Mouse (Mus musculus) heart, embryonic 14.5 days (tissue): ENCODE data around the gene Traf4. TPM values are rescaled to one million over a fixed set of nuclear protein-coding genes. Genes with fewer than 3 reads are reported as not detected.

Experiments
- ATAC-seq: fragments of 200-750 bp; cut with Nextera tagmentation; 2 replicates; pipeline ENCODE4 v1.8.0; 2017; ENCODE audit warnings: low read depth, moderate TSS enrichment; ENCODE audit not compliant: insufficient number of reproducible peaks, insufficient read depth, low FRiP score
- H3K27ac ChIP-seq, 2 experiments: fragments of 200-500 bp in 1 of 2; fragments of 300-500 bp in 1 of 2; sonication (generic) in 1 of 2; replicated peaks in 1 of 2; 2 replicates each; pipeline ENCODE4 v1.5.1; 2012 to 2014; ENCODE audit warnings: low read depth in 2 of 2, low read length in 2 of 2, control low read depth in 1 of 2, mild to moderate bottlenecking in 1 of 2, mixed read lengths in 1 of 2; ENCODE audit not compliant: control insufficient read depth in 1 of 2, insufficient read depth in 1 of 2
- H3K27me3 ChIP-seq: fragments of 300-500 bp; sonication (generic); 2 replicates; pipeline ENCODE4 v1.6.1; 2014; ENCODE audit warnings: mild to moderate bottlenecking, low read length, control low read depth; ENCODE audit not compliant: control insufficient read depth, insufficient read depth
- H3K36me3 ChIP-seq: fragments of 300-500 bp; sonication (generic); 2 replicates; pipeline ENCODE4 v1.6.1; 2014; ENCODE audit warnings: mild to moderate bottlenecking, control low read depth, low read length, mixed read lengths; ENCODE audit not compliant: control insufficient read depth, insufficient read depth
- H3K4me1 ChIP-seq, 2 experiments: fragments of 200-500 bp in 1 of 2; fragments of 300-500 bp in 1 of 2; sonication (generic) in 1 of 2; 2 replicates each; pipeline ENCODE4 v1.6.1; 2012 to 2014; ENCODE audit warnings: low read length in 2 of 2, control low read depth in 1 of 2, mixed read lengths in 1 of 2; ENCODE audit not compliant: control insufficient read depth in 2 of 2, insufficient read depth in 2 of 2
- H3K4me2 ChIP-seq: fragments of 300-500 bp; sonication (generic); 2 replicates; pipeline ENCODE4 v1.6.1; 2014; ENCODE audit warnings: mild to moderate bottlenecking, low read length
- H3K4me3 ChIP-seq, 2 experiments: fragments of 200-500 bp in 1 of 2; fragments of 300-500 bp in 1 of 2; sonication (generic) in 1 of 2; 2 replicates each; pipeline ENCODE4 v1.5.1; 2012 to 2014; ENCODE audit warnings: low read length in 2 of 2, mild to moderate bottlenecking in 2 of 2, control low read depth in 1 of 2, low read depth in 1 of 2, moderate library complexity in 1 of 2; ENCODE audit not compliant: control insufficient read depth in 1 of 2, insufficient read depth in 1 of 2
- H3K9ac ChIP-seq: fragments of 300-500 bp; sonication (generic); 2 replicates; pipeline ENCODE4 v1.6.1; 2014; ENCODE audit warnings: mild to moderate bottlenecking, low read length
- H3K9me3 ChIP-seq: fragments of 300-500 bp; sonication (generic); 2 replicates; pipeline ENCODE4 v1.6.1; 2016; ENCODE audit warnings: low read length, control low read depth; ENCODE audit not compliant: control insufficient read depth
- WGBS: fragments of 180-500 bp; shearing (Covaris S2); extraction: QIAGEN DNeasy Blood & Tissue Kit; methylation state at CpG from one replicate; pipeline ENCODE4 v1.1.7; 2014; 5-methylcytosine and 5-hydroxymethylcytosine counted together
- polyA plus RNA-seq: library from polyadenylated mRNA; unstranded; fragments of >200 nt; fragmentation: Nextera tagmentation; extraction: Ambion mirVana; gene quantifications from 2 replicates; pipeline ENCODE4 v1.2.1, GENCODE M21; 2014

Traf4 gene
- polyA plus RNA-seq, 1 experiment from 2014 or later = 25.6 TPM

GRCm38 (mm10) chr11:78175771-78176401 lies 10.5 kb upstream of the Traf4 start:
- H3K36me3 ChIP-seq = peaks cover 17% of the 10 kb centered on the region
- WGBS = 3% methylated on average over 9 of the region's 10 CpGs
- no peaks in the 10 kb centered on the region for H3K27me3 ChIP-seq
- H3K4me1 ChIP-seq = peaks cover 10 to 22% of the 10 kb centered on the region in 2 experiments
- peak overlapping the region; percentile 89 to 92 for H3K27ac ChIP-seq
- no peaks in the 10 kb centered on the region for H3K9me3 ChIP-seq
- peak overlapping the region; percentile 79 for H3K9ac ChIP-seq
- peak overlapping the region; percentile 67 to 80 for H3K4me3 ChIP-seq
- peak overlapping the region; percentile 96 for H3K4me2 ChIP-seq
- ATAC-seq = no peak

GRCm38 (mm10) chr11:78174506-78174905 lies 9.1 kb upstream of the Traf4 start:
- Histone ChIP-seq H3K27ac (no peak overlapping the region), H3K36me3 (peaks cover 4% of the 10 kb centered on the region), H3K4me1 (peaks cover 7 to 12% of the 10 kb centered on the region in 2 experiments), H3K27me3 (no peaks in the 10 kb centered on the region), H3K4me2 (no peak overlapping the region), H3K4me3 (no peak overlapping the region), H3K9ac (no peak overlapping the region), H3K9me3 (no peaks in the 10 kb centered on the region)
- WGBS = 95% methylated on average over 3 of the region's 3 CpGs
- no peak for ATAC-seq

- WGBS = 73% methylated on average over 19 of the region's 19 CpGs
- Histone ChIP-seq H3K36me3 (no peaks in the 10 kb centered on the region), H3K9ac (no peak overlapping the region), H3K9me3 (no peaks in the 10 kb centered on the region), H3K4me1 (peaks cover 3 to 4% of the 10 kb centered on the region in 2 experiments; a peak in 3 of 4 replicates), H3K27me3 (no peaks in the 10 kb centered on the region), H3K4me2 (no peak overlapping the region), H3K27ac (no peak overlapping the region), H3K4me3 (no peak overlapping the region)
- ATAC-seq = no peak
Observed at GRCm38 (mm10) chr11:78172748-78173383, 7.5 kb upstream of the Traf4 start.

GRCm38 (mm10) chr11:78172034-78172747 lies 6.8 kb upstream of the Traf4 start:
- peaks cover 0 to 3% of the 10 kb centered on the region in 2 experiments; a peak in 2 of 4 replicates for H3K4me1 ChIP-seq
- H3K9ac ChIP-seq = no peak overlapping the region
- H3K4me2 ChIP-seq = no peak overlapping the region
- H3K27me3 ChIP-seq = no peaks in the 10 kb centered on the region
- no peaks in the 10 kb centered on the region for H3K9me3 ChIP-seq
- no peak overlapping the region for H3K27ac ChIP-seq
- no peaks in the 10 kb centered on the region for H3K36me3 ChIP-seq
- H3K4me3 ChIP-seq = no peak overlapping the region
- no peak for ATAC-seq
- WGBS = 79% methylated on average over 16 of the region's 16 CpGs

GRCm38 (mm10) chr11:78171328-78171727 lies 5.9 kb upstream of the Traf4 start:
- Histone ChIP-seq H3K4me1 (peaks cover under 1 to 3% of the 10 kb centered on the region in 2 experiments; a peak in 3 of 4 replicates), H3K4me3 (no peak overlapping the region), H3K27ac (no peak overlapping the region), H3K27me3 (no peaks in the 10 kb centered on the region), H3K4me2 (no peak overlapping the region), H3K9ac (no peak overlapping the region), H3K36me3 (no peaks in the 10 kb centered on the region), H3K9me3 (no peaks in the 10 kb centered on the region)
- 74% methylated on average over 4 of the region's 4 CpGs for WGBS
- ATAC-seq = no peak

GRCm38 (mm10) chr11:78170306-78170705 lies 4.9 kb upstream of the Traf4 start:
- WGBS = 87% methylated on average over 15 of the region's 15 CpGs

GRCm38 (mm10) chr11:78168541-78169468 lies 3.4 kb upstream of the Traf4 start:
- Histone ChIP-seq H3K27ac (no peak overlapping the region), H3K9ac (no peak overlapping the region; the same call in 1 of the 2 replicates), H3K27me3 (no peaks in the 10 kb centered on the region), H3K36me3 (no peaks in the 10 kb centered on the region), H3K4me2 (0 out of 2 replicates have a peak overlapping the region, but pooled peaks have one; percentile 2), H3K4me3 (no peak overlapping the region), H3K9me3 (no peaks in the 10 kb centered on the region), H3K4me1 (peaks cover 10 to 11% of the 10 kb centered on the region in 2 experiments; a peak in 3 of 4 replicates)
- no peak for ATAC-seq
- 61% methylated on average over 19 of the region's 19 CpGs for WGBS

More at GRCm38 (mm10) chr11:78170306-78170705, 4.9 kb upstream of the Traf4 start:
- Histone ChIP-seq H3K36me3 (no peaks in the 10 kb centered on the region), H3K27ac (no peak overlapping the region), H3K27me3 (no peaks in the 10 kb centered on the region), H3K9me3 (no peaks in the 10 kb centered on the region), H3K9ac (no peak overlapping the region), H3K4me3 (no peak overlapping the region), H3K4me1 (peaks cover 7 to 9% of the 10 kb centered on the region in 2 experiments; a peak in 3 of 4 replicates), H3K4me2 (no peak overlapping the region)
- no peak for ATAC-seq
